Mouse (Mus musculus) left cerebral cortex, postnatal 36 days (tissue): ENCODE results near the gene Rdh7. TPM values are rescaled to one million over a fixed set of nuclear protein-coding genes. Genes with fewer than 3 reads are reported as not detected.
"Not testable (repeated sequence)": the region's sequence is repeated elsewhere in the genome, so short reads cannot be mapped to it uniquely, and the experiment has no call there.

Experiments
- DNase-seq, 2 experiments: peaks; one replicate each; pipeline ENCODE4 v3.0.0; 2021 to 2022; ENCODE audit warnings: low spot score in 2 of 2, mixed read lengths in 1 of 2
- intact Hi-C: fragments of 180-260 bp; cut with DNase I; formaldehyde crosslinking; loops from one replicate; pipeline ENCODE4 v1.15.1; 2025
- total RNA-seq, 2 experiments: library from RNA; stranded (reverse); gene quantifications; 2 replicates each; pipeline ENCODE4 v1.2.3; 2021

The Rdh7 gene
- total RNA-seq, 2 experiments from 2014 or later: not detected

GRCm38 (mm10) chr10:127835292-127835691, 53.3 kb downstream of the Rdh7 start:
- no peak for DNase-seq
- intact Hi-C loops: no loop called here

DNA sequence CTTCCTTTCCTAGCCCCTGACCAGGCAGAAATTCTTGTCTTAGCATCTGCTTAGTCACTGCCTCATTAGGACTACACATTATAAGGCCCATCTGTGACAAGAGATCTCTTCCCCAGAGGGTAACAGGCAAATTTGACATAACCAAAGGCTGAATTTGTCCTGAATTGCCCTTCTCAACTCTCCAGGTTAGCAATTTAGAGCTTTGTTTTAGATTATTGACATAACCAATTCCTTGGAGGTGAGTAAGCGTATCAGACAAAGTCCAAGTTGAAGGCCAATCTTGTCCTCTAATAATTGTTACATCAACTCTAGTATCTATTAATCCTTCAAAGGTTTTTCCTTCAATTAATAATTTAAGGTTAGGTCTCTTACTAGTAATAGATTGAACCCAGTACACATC, 54.4 kb downstream of the Rdh7 start:
- intact Hi-C loops, DNase-seq: not testable (repeated sequence)

Other genes with a start within 250 kb of the Rdh7 start
- gene Stat6, start 245.8 kb downstream of the Rdh7 start, total RNA-seq: 10 to 100 TPM in 1 of 2 experiments, 1 to 10 TPM in 1; 9.0 to 12.7 TPM
- 1 to 10 TPM; 3.5 to 3.9 TPM for gene Nemp1, start 221.9 kb downstream of the Rdh7 start, total RNA-seq
- 10 to 100 TPM; 39.7 to 40.5 TPM for gene Nab2, start 220.2 kb downstream of the Rdh7 start, total RNA-seq
- gene Myo1a, start 183.6 kb downstream of the Rdh7 start, total RNA-seq: under 1 TPM; 0.49 to 0.59 TPM
- 10 to 100 TPM; 15.5 to 17.5 TPM for gene Tac2, start 164.3 kb downstream of the Rdh7 start, total RNA-seq
- 1 to 10 TPM; 8.8 to 9.6 TPM for gene Zbtb39, start 149.3 kb downstream of the Rdh7 start, total RNA-seq
- gene Gpr182, start 137.1 kb downstream of the Rdh7 start, total RNA-seq: 1 to 10 TPM; 1.5 to 1.6 TPM
- gene Rdh1, start 129.1 kb downstream of the Rdh7 start, total RNA-seq: under 1 TPM; 0.15 to 0.36 TPM
- gene Rdh16f1, start 129.0 kb downstream of the Rdh7 start, total RNA-seq: under 1 TPM; 0.57 to 0.66 TPM
- gene Rdh9, start 112.4 kb downstream of the Rdh7 start, total RNA-seq: not detected
- under 1 TPM; 0.16 to 0.20 TPM for gene Rdh16, start 87.7 kb downstream of the Rdh7 start, total RNA-seq
- not detected for gene Rdh19, start 38.9 kb downstream of the Rdh7 start, total RNA-seq
- gene Rdh16f2, start 22.3 kb downstream of the Rdh7 start, total RNA-seq: not detected
- gene Sdr9c7, start 9.7 kb upstream of the Rdh7 start, total RNA-seq: not detected
- not detected for gene Hsd17b6, start 118.8 kb upstream of the Rdh7 start, total RNA-seq
- gene Prim1, start 126.4 kb upstream of the Rdh7 start, total RNA-seq: 1 to 10 TPM; 6.7 to 7.2 TPM
- 100 to 1,000 TPM; 292 to 297 TPM for gene Naca, start 146.8 kb upstream of the Rdh7 start, total RNA-seq
- gene Ptges3, start 170.1 kb upstream of the Rdh7 start, total RNA-seq: 100 to 1,000 TPM; 120 to 131 TPM
- 1,000 to 10,000 TPM; 1,550 to 1,901 TPM for gene Atp5b, start 194.5 kb upstream of the Rdh7 start, total RNA-seq
- gene Baz2a, start 202.8 kb upstream of the Rdh7 start, total RNA-seq: 10 to 100 TPM; 31.6 to 44.5 TPM